Mouse (Mus musculus) hindbrain, embryonic 14.5 days (tissue): ENCODE data around the gene Alkal2. TPM values are rescaled to one million over a fixed set of nuclear protein-coding genes. Genes with fewer than 3 reads are reported as not detected.

Source experiments
- ATAC-seq: fragments of 200-750 bp; cut with Nextera tagmentation; 2 replicates; pipeline ENCODE4 v1.8.0; 2017; ENCODE audit warnings: moderate number of reproducible peaks, mild to moderate bottlenecking, moderate TSS enrichment, moderate library complexity; ENCODE audit not compliant: low FRiP score
- DNase-seq: peaks from one replicate; pipeline ENCODE4 v3.0.0-alpha.2; 2015; ENCODE audit warnings: low spot score
- H3K27ac ChIP-seq: fragments of 300-500 bp; sonication (generic); 2 replicates; pipeline ENCODE4 v1.5.1; 2014; ENCODE audit warnings: mild to moderate bottlenecking, moderate library complexity
- H3K27me3 ChIP-seq: fragments of 300-500 bp; sonication (generic); 2 replicates; pipeline ENCODE4 v1.6.1; 2014; ENCODE audit warnings: mild to moderate bottlenecking, low read length, mixed read lengths; ENCODE audit not compliant: control insufficient read depth, insufficient read depth
- H3K36me3 ChIP-seq: fragments of 300-500 bp; sonication (generic); replicated peaks from 2 replicates; pipeline ENCODE4 v1.6.1; 2014; ENCODE audit not compliant: control insufficient read depth, insufficient read depth
- H3K4me1 ChIP-seq: fragments of 300-500 bp; sonication (generic); replicated peaks from 2 replicates; pipeline ENCODE4 v1.6.1; 2014; ENCODE audit warnings: antibody characterized with exemption, low read length, mixed read lengths; ENCODE audit not compliant: control insufficient read depth, insufficient read depth
- H3K4me2 ChIP-seq: fragments of 300-500 bp; sonication (generic); replicated peaks from 2 replicates; pipeline ENCODE4 v1.6.1; 2014; ENCODE audit warnings: mild to moderate bottlenecking, moderate library complexity
- H3K4me3 ChIP-seq: fragments of 300-500 bp; sonication (generic); replicated peaks from 2 replicates; pipeline ENCODE4 v1.5.1; 2014; ENCODE audit warnings: mild to moderate bottlenecking, low read length
- H3K9ac ChIP-seq: fragments of 300-500 bp; sonication (generic); 2 replicates; pipeline ENCODE4 v1.6.1; 2014
- H3K9me3 ChIP-seq: fragments of 300-500 bp; sonication (generic); 2 replicates; pipeline ENCODE4 v1.6.1; 2016; ENCODE audit warnings: low read length; ENCODE audit not compliant: control insufficient read depth
- WGBS: fragments of 180-500 bp; shearing (Covaris S2); extraction: QIAGEN DNeasy Blood & Tissue Kit; methylation state at CpG from one replicate; pipeline ENCODE4 v1.1.7; 2014; 5-methylcytosine and 5-hydroxymethylcytosine counted together
- polyA plus RNA-seq: library from polyadenylated mRNA; unstranded; fragments of >200 nt; fragmentation: Nextera tagmentation; extraction: Ambion mirVana; gene quantifications from 2 replicates; pipeline ENCODE4 v1.2.1, GENCODE M21; 2014

The Alkal2 gene
- 0.56 and 0.83 TPM in 2 replicates for polyA plus RNA-seq

DNA sequence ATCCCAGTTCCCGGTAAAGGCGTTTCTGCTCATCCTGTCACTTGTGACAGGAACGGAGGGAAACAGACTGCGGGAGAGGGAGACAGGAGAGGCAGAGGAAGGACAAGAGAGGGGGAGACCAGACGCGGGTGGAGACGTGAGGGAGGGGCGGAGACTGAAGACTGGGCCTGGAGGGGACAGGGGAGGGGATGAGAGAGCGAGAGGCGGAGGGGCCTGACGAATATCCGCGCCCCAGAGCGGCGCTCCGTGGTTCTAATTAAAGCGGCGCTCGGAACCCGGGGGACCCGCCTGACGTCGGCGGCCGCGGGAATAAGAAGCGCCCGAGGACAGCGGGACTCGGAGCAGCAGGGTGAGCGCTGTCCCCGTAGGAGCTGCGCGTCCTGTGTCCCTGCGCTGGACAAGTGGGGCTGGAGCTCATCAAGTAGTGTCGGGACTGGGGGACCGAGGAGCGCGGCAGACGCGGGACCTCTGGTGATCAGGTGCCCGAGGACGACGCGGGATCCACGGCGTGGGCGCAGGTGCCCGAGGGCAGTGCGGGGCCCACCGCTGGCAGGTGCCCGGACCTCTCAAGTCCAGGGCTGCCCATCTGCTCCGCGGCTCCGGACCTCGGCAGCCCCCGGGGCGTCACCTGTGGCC is at the start of gene Alkal2:
Gene Alkal2 (plus strand): TSS at position 337 of the 636 bp plus-strand sequence.
- Histone ChIP-seq H3K4me2 (peak within 1 kb of the TSS; percentile 100), H3K36me3 (no peaks in the 10 kb centered on the region), H3K9ac (peak within 1 kb of the TSS; percentile 61), H3K9me3 (no peaks in the 10 kb centered on the region), H3K4me1 (peaks cover 13% of the 10 kb centered on the region; the same call in 1 of the 2 replicates), H3K27ac (no peak within 1 kb of the TSS), H3K4me3 (peak within 1 kb of the TSS; percentile 63), H3K27me3 (peaks cover 49% of the 10 kb centered on the region)
- ATAC-seq (peak; percentile 62), DNase-seq (no peak)
- WGBS, result under 1% methylated on average over 51 of the region's 58 CpGs

DNA sequence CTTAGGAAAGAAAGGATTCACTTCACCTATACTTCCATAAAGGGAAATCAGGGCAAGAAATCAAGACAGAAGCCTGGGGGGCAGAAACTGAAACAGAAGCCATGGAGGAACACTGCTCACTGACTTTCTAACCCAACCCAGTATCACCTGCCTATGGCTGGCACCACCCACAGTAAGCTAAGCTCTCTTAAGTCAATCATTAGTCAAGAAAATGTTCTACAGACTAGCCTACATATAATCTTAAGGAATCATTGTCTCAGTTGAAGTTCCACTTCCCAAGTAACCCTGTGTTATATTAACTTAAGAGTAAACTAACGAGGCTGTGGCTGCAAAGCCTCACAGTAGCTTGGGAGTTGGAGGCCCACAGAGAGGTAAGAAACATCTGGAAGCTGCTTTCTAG is 35.6 kb upstream of the Alkal2 start:
- no peaks in the 10 kb centered on the region for H3K4me1 ChIP-seq
- no peak overlapping the region for H3K27ac ChIP-seq
- H3K4me2 ChIP-seq, result no peak overlapping the region
- ATAC-seq (no peak), DNase-seq (no peak)
- no peak overlapping the region for H3K9ac ChIP-seq
- no peaks in the 10 kb centered on the region for H3K9me3 ChIP-seq
- no peak overlapping the region for H3K4me3 ChIP-seq
- H3K27me3 ChIP-seq, result no peaks in the 10 kb centered on the region
- H3K36me3 ChIP-seq, result no peaks in the 10 kb centered on the region
- 87% methylated on average over 1 of the region's 1 CpGs for WGBS

DNA sequence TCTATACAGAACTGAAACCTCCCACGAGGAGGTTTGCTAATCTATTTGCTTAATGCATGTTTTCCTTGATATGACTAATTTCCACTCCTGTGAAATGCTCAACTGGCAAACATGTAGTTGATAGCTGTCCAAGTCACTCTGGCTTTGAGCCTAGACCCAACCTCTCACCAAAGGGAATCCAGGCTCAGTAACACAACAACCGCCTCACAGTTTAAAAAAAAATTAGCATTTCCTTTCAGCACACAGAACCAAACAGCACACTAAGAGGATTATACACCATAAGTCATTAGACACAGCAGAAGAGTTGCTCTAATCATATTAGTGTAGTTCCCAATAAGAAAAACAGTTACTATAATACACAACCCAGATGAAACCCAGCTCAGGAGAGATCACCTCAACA is 33.2 kb upstream of the Alkal2 start:
- Histone ChIP-seq H3K36me3 (no peaks in the 10 kb centered on the region), H3K4me1 (no peaks in the 10 kb centered on the region), H3K4me3 (no peak overlapping the region), H3K9me3 (no peaks in the 10 kb centered on the region), H3K27ac (no peak overlapping the region), H3K9ac (no peak overlapping the region), H3K27me3 (no peaks in the 10 kb centered on the region), H3K4me2 (no peak overlapping the region)
- DNase-seq (peak; percentile 35), ATAC-seq (peak; percentile 24; the same call in 1 of the 2 replicates)
- 60% methylated on average over 2 of the region's 2 CpGs for WGBS

DNA sequence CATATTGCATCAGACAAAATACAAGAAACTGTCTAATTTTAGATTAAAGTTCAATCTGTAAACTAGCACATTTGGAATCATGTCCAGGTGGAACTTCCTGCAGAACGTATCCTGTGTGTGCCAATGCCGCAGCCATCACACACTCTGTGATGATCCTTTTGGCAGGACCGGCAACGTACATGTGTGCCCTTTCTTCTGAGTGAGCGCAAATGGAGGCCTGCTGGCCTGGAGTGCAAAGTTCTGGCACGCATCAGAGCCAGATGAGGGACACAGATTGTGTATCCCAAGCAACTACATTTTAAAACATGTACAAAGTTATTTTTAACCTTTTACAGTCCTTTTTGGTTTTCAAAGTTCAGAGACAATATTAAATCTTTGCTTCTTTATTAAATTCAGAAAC is 32.3 kb upstream of the Alkal2 start:
- Histone ChIP-seq H3K27me3 (no peaks in the 10 kb centered on the region), H3K9me3 (no peaks in the 10 kb centered on the region), H3K4me2 (no peak overlapping the region), H3K27ac (no peak overlapping the region), H3K4me1 (no peaks in the 10 kb centered on the region), H3K4me3 (no peak overlapping the region), H3K36me3 (no peaks in the 10 kb centered on the region), H3K9ac (no peak overlapping the region)
- ATAC-seq (no peak), DNase-seq (no peak)
- 87% methylated on average over 6 of the region's 6 CpGs for WGBS

DNA sequence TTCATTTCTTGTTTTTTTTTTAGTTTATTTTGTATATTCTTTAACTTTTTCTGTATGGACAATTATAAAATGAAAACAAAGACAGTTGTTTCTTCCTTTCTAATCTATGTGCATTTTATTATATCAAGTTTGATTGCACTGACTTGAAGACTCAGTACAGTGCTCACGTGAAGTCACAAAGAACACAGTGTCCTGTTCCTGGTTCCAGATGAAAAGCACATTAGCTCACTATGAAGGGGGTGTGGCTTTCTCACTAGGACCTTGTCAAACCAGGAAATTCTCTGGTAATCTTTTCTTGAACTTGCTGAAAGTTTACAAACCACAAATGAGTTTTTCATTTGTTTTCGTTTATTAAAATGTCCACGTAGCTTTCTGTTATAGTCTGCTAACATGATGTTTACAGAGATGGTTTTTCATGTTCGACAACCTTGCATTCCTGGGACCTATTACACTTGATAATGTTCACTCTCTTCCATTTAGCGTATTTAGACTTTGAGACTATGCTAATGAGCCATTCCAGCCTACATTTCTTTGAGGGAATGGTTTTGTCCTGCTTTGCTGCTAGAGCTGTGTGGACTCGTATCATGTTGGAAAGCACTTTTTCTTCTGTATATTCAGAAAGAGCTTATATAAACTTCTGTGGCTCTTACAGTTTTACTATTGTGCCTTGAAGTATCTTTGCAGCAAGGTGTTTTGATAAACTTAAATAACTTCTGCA is 28.5 kb upstream of the Alkal2 start:
- no peaks in the 10 kb centered on the region for H3K9me3 ChIP-seq
- DNase-seq (no peak), ATAC-seq (no peak)
- H3K27me3 ChIP-seq, result no peaks in the 10 kb centered on the region
- H3K4me2 ChIP-seq, result no peak overlapping the region
- no peak overlapping the region for H3K27ac ChIP-seq
- no peak overlapping the region for H3K4me3 ChIP-seq
- no peaks in the 10 kb centered on the region for H3K36me3 ChIP-seq
- H3K4me1 ChIP-seq, result no peaks in the 10 kb centered on the region
- WGBS, result 82% methylated on average over 6 of the region's 6 CpGs
- no peak overlapping the region for H3K9ac ChIP-seq

DNA sequence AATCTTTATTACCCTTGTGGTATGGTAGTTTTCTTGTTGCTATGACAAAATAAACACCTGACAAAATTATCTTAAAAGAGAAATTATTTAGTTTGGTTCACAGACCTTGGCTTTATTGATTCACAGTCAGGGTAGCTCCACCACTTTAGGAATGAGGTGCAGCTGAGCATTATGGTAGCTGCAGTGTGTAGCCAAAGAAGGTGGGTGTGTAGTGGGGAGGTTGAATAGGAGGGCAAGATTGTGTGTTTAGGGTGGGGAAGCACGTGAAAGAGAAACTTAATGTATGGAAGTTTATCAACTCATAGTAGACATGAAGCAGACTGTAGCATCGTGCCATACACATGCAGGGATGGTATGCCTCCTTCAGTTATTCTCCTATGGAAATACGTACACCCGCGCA is 27.9 kb upstream of the Alkal2 start:
- no peaks in the 10 kb centered on the region for H3K27me3 ChIP-seq

DNA sequence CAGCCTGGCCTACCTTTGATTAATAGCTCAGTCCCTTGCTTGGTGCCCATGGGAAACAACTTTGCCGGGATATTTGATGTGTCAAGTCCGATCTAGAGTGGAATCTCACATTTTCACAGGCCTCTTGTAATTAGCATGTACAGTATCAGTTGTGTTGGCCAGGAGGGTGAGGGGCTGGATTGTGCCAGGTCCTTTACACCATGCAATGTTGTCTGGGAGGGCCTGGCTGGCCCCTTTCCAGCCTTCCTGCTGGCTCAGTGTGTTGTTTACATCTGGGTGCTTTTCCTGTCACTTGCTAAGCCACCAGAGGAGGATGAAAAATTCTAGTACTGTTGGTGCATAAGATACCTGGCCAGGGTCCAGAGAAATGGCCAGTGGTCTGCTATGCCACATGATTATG is 19.8 kb upstream of the Alkal2 start:
- Histone ChIP-seq H3K4me1 (no peaks in the 10 kb centered on the region), H3K36me3 (no peaks in the 10 kb centered on the region), H3K4me2 (no peak overlapping the region), H3K27me3 (no peaks in the 10 kb centered on the region), H3K4me3 (no peak overlapping the region), H3K27ac (no peak overlapping the region), H3K9ac (no peak overlapping the region), H3K9me3 (no peaks in the 10 kb centered on the region)
- DNase-seq (peak; percentile 30), ATAC-seq (no peak)
- WGBS, result 63% methylated on average over 2 of the region's 2 CpGs

More for the DNA sequence above, 27.9 kb upstream of the Alkal2 start:
- Histone ChIP-seq H3K9me3 (no peaks in the 10 kb centered on the region), H3K4me3 (no peak overlapping the region), H3K4me2 (no peak overlapping the region), H3K4me1 (no peaks in the 10 kb centered on the region), H3K9ac (no peak overlapping the region), H3K36me3 (no peaks in the 10 kb centered on the region), H3K27ac (no peak overlapping the region)
- 94% methylated on average over 5 of the region's 5 CpGs for WGBS
- DNase-seq (no peak), ATAC-seq (no peak)

DNA sequence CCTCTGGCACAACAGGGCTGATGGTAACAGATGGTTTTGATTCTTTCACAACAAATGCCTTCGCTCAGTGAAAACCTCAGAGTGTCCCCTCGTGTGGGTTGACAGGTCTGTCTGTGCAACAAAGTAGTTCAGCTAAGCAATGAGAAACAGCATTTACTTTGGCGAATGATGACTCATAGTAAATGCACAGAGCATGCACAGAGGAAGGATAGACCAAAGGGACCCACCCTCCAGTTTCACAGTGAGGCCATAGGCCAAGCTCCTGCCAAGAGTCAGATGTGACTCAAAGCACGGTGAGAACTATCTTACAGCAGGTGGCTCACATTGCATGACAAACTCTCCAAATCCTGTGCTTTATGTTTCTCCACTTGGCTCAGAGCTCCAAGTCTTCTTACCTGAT is 18.3 kb upstream of the Alkal2 start:
- Histone ChIP-seq H3K9me3 (no peaks in the 10 kb centered on the region), H3K4me1 (no peaks in the 10 kb centered on the region), H3K4me2 (no peak overlapping the region), H3K4me3 (no peak overlapping the region), H3K27ac (no peak overlapping the region), H3K9ac (no peak overlapping the region), H3K27me3 (no peaks in the 10 kb centered on the region), H3K36me3 (no peaks in the 10 kb centered on the region)
- DNase-seq (no peak), ATAC-seq (no peak)
- 84% methylated on average over 4 of the region's 4 CpGs for WGBS

DNA sequence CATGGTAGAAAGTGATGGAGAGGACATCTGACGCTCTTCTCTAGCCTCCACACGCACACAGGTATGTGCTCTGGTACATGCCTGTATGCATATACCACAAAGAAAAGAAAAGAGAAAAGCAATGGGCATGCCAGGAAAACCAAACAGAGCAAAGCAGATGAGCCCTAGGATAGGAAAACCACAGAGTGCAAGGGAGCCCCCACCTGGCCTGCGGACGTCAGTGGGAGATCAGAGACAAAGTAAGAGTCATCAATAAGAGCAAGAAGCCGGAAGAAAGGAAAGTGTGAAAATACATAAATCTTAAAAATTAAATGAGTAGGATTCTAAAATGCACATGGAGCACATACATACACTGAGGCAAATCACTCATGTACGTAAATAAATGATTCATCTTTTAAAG is 4.7 kb upstream of the Alkal2 start:
- H3K4me2 ChIP-seq, result no peak overlapping the region
- H3K36me3 ChIP-seq, result no peaks in the 10 kb centered on the region
- H3K9me3 ChIP-seq, result no peaks in the 10 kb centered on the region
- ATAC-seq (no peak), DNase-seq (no peak)
- H3K4me1 ChIP-seq, result peaks cover 7% of the 10 kb centered on the region; the same call in 1 of the 2 replicates
- WGBS, result 72% methylated on average over 6 of the region's 6 CpGs
- no peak overlapping the region for H3K4me3 ChIP-seq
- H3K9ac ChIP-seq, result no peak overlapping the region
- H3K27me3 ChIP-seq, result peaks cover 29% of the 10 kb centered on the region
- no peak overlapping the region for H3K27ac ChIP-seq
